Mouse (Mus musculus) left cerebral cortex, postnatal 10 days (tissue): Measurements from ENCODE around the gene Ptges. TPM values are rescaled to one million over a fixed set of nuclear protein-coding genes. Genes with fewer than 3 reads are reported as not detected.
"Not testable (repeated sequence)": the region's sequence is repeated elsewhere in the genome, so short reads cannot be mapped to it uniquely, and the experiment has no call there.

Experiments
- DNase-seq, 2 experiments: peaks; one replicate each; pipeline ENCODE4 v3.0.0; 2021 to 2022; ENCODE audit warnings: low spot score in 2 of 2, mixed read lengths in 1 of 2; ENCODE audit errors: extremely low spot score in 1 of 2
- intact Hi-C: fragments of 180-260 bp; cut with DNase I; formaldehyde crosslinking; loops from one replicate; pipeline ENCODE4 v1.15.1; 2025
- total RNA-seq, 2 experiments: library from RNA; stranded (reverse); gene quantifications; 2 replicates each; pipeline ENCODE4 v1.2.3; 2021

The Ptges gene
- total RNA-seq, result 1 to 10 TPM; 4.2 to 6.2 TPM

GRCm38 (mm10) chr2:30929483-30930045, at the start of gene Ptges:
Gene Ptges, minus strand, starts transcription at chr2:30929863.
- peak; percentile 71 to 84 for DNase-seq
- intact Hi-C loops, result loop anchor here (5.0 kb wide), 4 partner anchors 37 to 487 kb away; no protein-coding TSS in a partner anchor

- intact Hi-C loops, result no loop called here
- peak; percentile 89 to 95 for DNase-seq
Observed at GRCm38 (mm10) chr2:30967352-30968327, 38.0 kb upstream of the Ptges start, which contains the start of gene Tor1a. Gene Tor1a, minus strand, starts transcription at chr2:30967933.

- DNase-seq, result no peak
- intact Hi-C loops, result no loop called here
Observed at GRCm38 (mm10) chr2:30966826-30967225, 37.2 kb upstream of the Ptges start.

- DNase-seq, result no peak
- intact Hi-C loops, result no loop called here
Observed at GRCm38 (mm10) chr2:30965627-30966026, 36.0 kb upstream of the Ptges start.

GRCm38 (mm10) chr2:30962570-30963254, 33.0 kb upstream of the Ptges start:
- DNase-seq, result no peak
- intact Hi-C loops, result no loop called here

- intact Hi-C loops, result no loop called here
- no peak for DNase-seq
Observed at GRCm38 (mm10) chr2:30959856-30960255, 30.2 kb upstream of the Ptges start.

GRCm38 (mm10) chr2:30958726-30959125, 29.1 kb upstream of the Ptges start:
- no peak for DNase-seq

GRCm38 (mm10) chr2:30957511-30957910, 27.8 kb upstream of the Ptges start:
- DNase-seq, result no peak
- intact Hi-C loops, result no loop called here

More at GRCm38 (mm10) chr2:30958726-30959125, 29.1 kb upstream of the Ptges start:
- intact Hi-C loops, result no loop called here

GRCm38 (mm10) chr2:30954797-30955196, 25.1 kb upstream of the Ptges start:
- DNase-seq, result no peak
- intact Hi-C loops, result no loop called here

- peak; percentile 90 to 91 for DNase-seq
- intact Hi-C loops, result no loop called here
Observed at GRCm38 (mm10) chr2:30952824-30953490, 23.3 kb upstream of the Ptges start, which contains the start of gene Tor1b. Gene Tor1b, plus strand, starts transcription at chr2:30952959.

GRCm38 (mm10) chr2:30952457-30952823, 22.8 kb upstream of the Ptges start:
- DNase-seq, result no peak
- intact Hi-C loops, result no loop called here

- peak; percentile 55 to 62 for DNase-seq
- intact Hi-C loops, result no loop called here
Observed at GRCm38 (mm10) chr2:30942603-30943011, 12.9 kb upstream of the Ptges start.

GRCm38 (mm10) chr2:30942116-30942515, 12.5 kb upstream of the Ptges start:
- intact Hi-C loops, DNase-seq: not testable (repeated sequence)

GRCm38 (mm10) chr2:30941586-30941985, 11.9 kb upstream of the Ptges start:
- intact Hi-C loops, result no loop called here
- DNase-seq, result no peak

- no peak for DNase-seq
- intact Hi-C loops, result no loop called here
Observed at GRCm38 (mm10) chr2:30938574-30938991, 8.9 kb upstream of the Ptges start.

- DNase-seq, result no peak
- intact Hi-C loops, result no loop called here
Observed at GRCm38 (mm10) chr2:30937731-30938130, 8.1 kb upstream of the Ptges start.

- DNase-seq, result no peak
- intact Hi-C loops, result no loop called here
Observed at GRCm38 (mm10) chr2:30936808-30937207, 7.1 kb upstream of the Ptges start.

- peak; percentile 69 to 77 for DNase-seq
- intact Hi-C loops, result loop anchor here (5.0 kb wide), 4 partner anchors 42 to 492 kb away; no protein-coding TSS in a partner anchor
Observed at GRCm38 (mm10) chr2:30933917-30934450, 4.3 kb upstream of the Ptges start.
